ENCODE assay signal across 12 mouse cellular contexts in genomic region chr1:137644601-137645040, GRCm38 (mm10).
DNase-seq lines count a peak whose midpoint lies in the region; ATAC-seq lines count a peak whose summit lies in the region.
"Had no signal": no experiment of that assay in that cellular context is flagged by ENCODE, and none has a peak within 500 bp of the region (broad histone marks: within the 10 kb centered on the region; RNA-seq: fewer than 3 reads in every experiment).

No protein-coding gene starts in this region.

- H3K27ac ChIP-seq in embryonic facial prominence, embryonic 14.5 days (replicated peaks; ENCODE audit: low read depth, low read length), result peak overlapping the region; percentile 54
- H3K27ac ChIP-seq: layer of hippocampus, adult 2 months; liver, embryonic 12.5 days had no signal

- DNase-seq in gastrocnemius, postnatal 14 days, result peak; percentile 3
- no peak for DNase-seq in gastrocnemius, adult 8-10 months (ENCODE audit: low spot score in 2 of 2)
- peak; percentile 83 for DNase-seq in embryonic facial prominence, embryonic 14.5 days (ENCODE audit: low spot score)
- DNase-seq in heart, postnatal 14 days, result peak; percentile 10 to 19
- peak; percentile 5 to 57 for DNase-seq in kidney, postnatal 25 days
- no peak for DNase-seq in right cerebral cortex, adult 2 months (ENCODE audit: low spot score in 2 of 2)
- DNase-seq in thymus, adult 18-20 months, result no peak
- DNase-seq in urinary bladder, postnatal 36 days (ENCODE audit: low spot score in 2 of 2), result no peak

- intact Hi-C loops in gastrocnemius, postnatal 14 days (cut with DNase I; ENCODE audit: low total_unique reads), result no loop called here
- intact Hi-C loops in heart, postnatal 14 days (cut with DNase I), result no loop called here

- no peak overlapping the region for H3K4me3 ChIP-seq in embryonic facial prominence, embryonic 14.5 days (ENCODE audit: low read depth, low read length)
- H3K4me3 ChIP-seq: layer of hippocampus, adult 2 months; liver, embryonic 12.5 days had no signal

- H3K27me3 ChIP-seq in embryonic facial prominence, embryonic 14.5 days (replicated peaks; ENCODE audit: control insufficient read depth, insufficient read depth, low read length), result no peaks in the 10 kb centered on the region
- H3K27me3 ChIP-seq: liver, embryonic 12.5 days had no signal

- no peak overlapping the region for H3K9ac ChIP-seq in embryonic facial prominence, embryonic 14.5 days (ENCODE audit: low read depth, low read length)
- H3K9ac ChIP-seq: liver, embryonic 12.5 days had no signal

- H3K9me3 ChIP-seq in embryonic facial prominence, embryonic 14.5 days (ENCODE audit: control insufficient read depth, low read length), result no peaks in the 10 kb centered on the region
- H3K9me3 ChIP-seq: liver, embryonic 12.5 days had no signal

- H3K4me2 ChIP-seq in embryonic facial prominence, embryonic 14.5 days (ENCODE audit: low read depth, low read length), result no peak overlapping the region
- H3K4me2 ChIP-seq: liver, embryonic 12.5 days had no signal

- H3K36me3 ChIP-seq in embryonic facial prominence, embryonic 14.5 days (ENCODE audit: control insufficient read depth, insufficient read depth, low read length), result no peaks in the 10 kb centered on the region
- H3K36me3 ChIP-seq: liver, embryonic 12.5 days had no signal

- H3K4me1 ChIP-seq in embryonic facial prominence, embryonic 14.5 days (ENCODE audit: control insufficient read depth, insufficient read depth, low read length), result peaks cover 12% of the 10 kb centered on the region
- H3K4me1 ChIP-seq: liver, embryonic 12.5 days had no signal

- peak; percentile 77 for ATAC-seq in embryonic facial prominence, embryonic 14.5 days (ENCODE audit: low read depth)
- ATAC-seq: forebrain, embryonic 14.5 days; liver, embryonic 12.5 days; midbrain, embryonic 16.5 days had no signal

- 27% methylated on average over 6 of the region's 6 CpGs for WGBS in embryonic facial prominence, embryonic 14.5 days

Comparison
In these comparisons a context has a peak if more than half of its experiments do, and no peak if none do; other contexts are left out.
1. DNase-seq: peak in gastrocnemius, postnatal 14 days (single experiment), embryonic facial prominence, embryonic 14.5 days (single experiment), heart, postnatal 14 days (2 of 2) and kidney, postnatal 25 days (2 of 2); none in gastrocnemius, adult 8-10 months (0 of 2), right cerebral cortex, adult 2 months (0 of 2), thymus, adult 18-20 months (0 of 2) and urinary bladder, postnatal 36 days (0 of 2).